Mouse (Mus musculus) bone marrow macrophage, adult 2 months (primary cell): ENCODE results near the gene Fndc10. TPM values are rescaled to one million over a fixed set of nuclear protein-coding genes. Genes with fewer than 3 reads are reported as not detected.
A peak's percentile ranks its signal among the peaks of the same experiment; 100 is the strongest.
"Not testable (repeated sequence)": the region's sequence is repeated elsewhere in the genome, so short reads cannot be mapped to it uniquely, and the experiment has no call there.

ENCODE experiments used
- H3K27ac ChIP-seq: 2 replicates; pipeline ENCODE4 v1.5.1; 2012; ENCODE audit warnings: low read depth, low read length; ENCODE audit not compliant: insufficient read depth
- H3K4me1 ChIP-seq: 2 replicates; pipeline ENCODE4 v1.6.1; 2012; ENCODE audit warnings: low read length; ENCODE audit not compliant: control insufficient read depth, insufficient read depth
- H3K4me3 ChIP-seq: 2 replicates; pipeline ENCODE4 v1.5.1; 2012; ENCODE audit warnings: mild to moderate bottlenecking, low read length, moderate library complexity; ENCODE audit not compliant: insufficient read depth
- CTCF ChIP-seq: IDR thresholded peaks from 2 replicates; pipeline ENCODE4 v1.5.1; 2012; ENCODE audit warnings: low read depth, mild to moderate bottlenecking, low read length, moderate library complexity
- POLR2A ChIP-seq: IDR thresholded peaks from 2 replicates; pipeline ENCODE4 v1.6.1; 2012; ENCODE audit warnings: mild to moderate bottlenecking, low read depth, low read length, borderline replicate concordance
- polyA plus RNA-seq: library from polyadenylated mRNA; stranded (reverse); fragments of >200 nt; gene quantifications from 2 replicates; pipeline ENCODE4 v1.2.4, GENCODE M21; 2012; ENCODE audit not compliant: missing spikeins, insufficient read depth, insufficient read length

Fndc10 gene
- 1.0 and 1.6 TPM in 2 replicates for polyA plus RNA-seq

DNA sequence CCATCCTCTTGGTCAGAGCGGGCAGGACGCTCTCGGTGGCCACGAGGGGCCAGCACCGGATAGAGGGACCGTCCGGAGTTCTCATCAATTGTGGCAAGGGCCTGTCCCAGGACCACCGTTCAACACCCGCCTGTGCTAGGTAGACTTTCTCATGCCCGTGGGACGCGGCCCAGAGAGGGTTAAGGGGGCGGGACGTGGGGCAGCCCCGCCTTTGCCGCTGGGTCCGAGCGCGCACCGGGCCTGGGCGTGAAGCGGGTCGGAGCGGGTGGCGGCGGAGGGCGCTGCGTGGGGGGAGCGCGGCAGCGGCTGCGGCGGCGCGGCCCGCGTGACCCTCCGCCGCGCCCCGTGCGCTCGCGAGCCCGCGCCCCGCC is at the start of gene Fndc10:
Gene Fndc10 (plus strand): TSS at position 232 of the 371 bp plus-strand sequence.
- TF ChIP-seq CTCF (no peak), POLR2A (no peak)
- H3K4me3 ChIP-seq = peak within 1 kb of the TSS; percentile 73
- H3K27ac ChIP-seq = peak within 1 kb of the TSS; percentile 15
- H3K4me1 ChIP-seq = peaks cover 27% of the 10 kb centered on the region

- H3K27ac ChIP-seq, H3K4me1 ChIP-seq, H3K4me3 ChIP-seq: not testable (repeated sequence)
Measured at GRCm38 (mm10) chr4:155645308-155645707, 48.8 kb upstream of the Fndc10 start, which contains the start of gene Gm10563. Gm10563 (minus strand) TSS chr4:155645408.

- H3K4me3 ChIP-seq = no peak overlapping the region
- TF ChIP-seq POLR2A (no peak), CTCF (no peak)
- no peaks in the 10 kb centered on the region for H3K4me1 ChIP-seq
- H3K27ac ChIP-seq = no peak overlapping the region
Measured at GRCm38 (mm10) chr4:155645721-155646120, 48.4 kb upstream of the Fndc10 start.

- Histone ChIP-seq H3K27ac (no peak overlapping the region), H3K4me1 (0 out of 2 replicates have a peak, but pooled peaks cover 3% of the 10 kb centered on the region), H3K4me3 (no peak overlapping the region)
- TF ChIP-seq POLR2A (no peak), CTCF (no peak)
Measured at GRCm38 (mm10) chr4:155649355-155649754, 44.8 kb upstream of the Fndc10 start.

DNA sequence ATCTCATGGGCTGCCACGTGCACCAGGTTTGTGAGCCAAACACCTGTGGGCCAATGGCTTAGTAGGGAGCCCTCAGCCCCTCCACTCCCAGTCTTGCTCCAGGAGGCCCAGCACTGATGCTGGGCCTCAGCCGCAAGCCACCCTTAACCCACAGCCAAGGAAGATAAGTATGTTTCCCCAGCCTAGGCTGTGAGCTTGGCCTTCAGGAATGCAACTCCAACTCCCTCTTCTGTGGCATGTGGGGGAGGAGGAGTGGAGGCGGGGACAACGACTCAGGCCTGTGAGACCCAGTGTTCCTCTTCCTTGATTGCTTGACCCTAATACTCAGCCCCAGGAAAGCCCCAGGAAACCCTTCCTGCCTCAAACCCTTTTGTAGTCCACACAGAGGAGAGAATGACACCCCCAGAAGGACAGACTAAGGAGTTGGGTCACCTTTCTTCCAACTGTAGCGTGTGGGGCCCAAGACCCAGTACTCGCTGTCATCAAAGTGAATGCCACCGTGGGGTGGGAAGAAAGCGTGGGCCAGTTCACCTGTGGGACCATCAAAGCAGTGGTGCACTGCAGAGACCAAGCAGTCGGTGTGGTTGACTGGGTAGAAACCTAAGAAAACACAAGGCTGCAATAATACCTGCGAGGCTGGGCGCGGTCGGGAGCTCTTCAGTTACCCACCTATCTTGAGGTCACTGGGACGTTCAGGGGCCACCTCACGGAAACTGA is 42.4 kb upstream of the Fndc10 start:
- Histone ChIP-seq H3K4me1 (peaks cover 5% of the 10 kb centered on the region; the same call in 1 of the 2 replicates), H3K27ac (no peak overlapping the region), H3K4me3 (no peak overlapping the region)
- TF ChIP-seq CTCF (no peak), POLR2A (no peak)

DNA sequence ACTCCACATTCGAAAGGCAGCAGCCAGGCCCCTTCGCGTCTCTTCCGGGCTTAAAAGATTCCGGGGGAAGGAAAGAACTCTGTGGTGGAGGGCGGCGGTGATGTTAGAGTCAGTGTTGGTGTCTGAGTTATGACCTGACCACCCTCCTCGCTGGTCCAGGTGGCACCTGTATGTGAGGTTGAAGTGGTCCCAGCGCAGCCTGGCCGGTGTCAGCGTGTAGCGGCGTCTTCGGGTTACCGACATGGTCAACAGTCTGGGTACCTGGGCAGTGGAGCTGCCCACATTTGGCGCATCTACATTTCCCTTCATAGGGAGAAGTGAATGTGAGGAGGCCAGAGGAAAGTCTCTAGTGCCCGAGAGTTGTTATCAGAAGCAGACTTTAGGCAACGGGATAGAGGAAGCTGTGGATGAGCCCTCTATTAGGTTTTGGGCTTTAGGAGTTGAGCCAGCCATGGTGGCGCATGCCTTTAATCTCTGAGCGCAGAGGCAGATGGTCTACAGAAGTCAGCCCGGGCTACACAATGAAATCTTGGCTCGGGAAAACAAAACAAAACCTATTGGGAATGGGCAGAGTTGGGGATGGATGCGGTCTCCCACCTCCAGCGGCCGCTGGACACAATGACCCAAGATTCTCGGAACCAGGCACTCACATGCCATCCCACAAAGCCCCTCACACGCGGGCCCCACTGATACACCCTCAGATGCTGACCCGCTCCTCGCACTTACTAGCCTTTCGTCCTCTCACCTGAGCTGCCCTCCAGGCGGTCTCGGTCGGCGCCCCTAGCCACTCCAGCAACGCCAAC is 41.7 kb upstream of the Fndc10 start:
- TF ChIP-seq POLR2A (no peak), CTCF (no peak)
- H3K4me1 ChIP-seq = peaks cover 5% of the 10 kb centered on the region; the same call in 1 of the 2 replicates
- no peak overlapping the region for H3K4me3 ChIP-seq
- H3K27ac ChIP-seq = no peak overlapping the region

DNA sequence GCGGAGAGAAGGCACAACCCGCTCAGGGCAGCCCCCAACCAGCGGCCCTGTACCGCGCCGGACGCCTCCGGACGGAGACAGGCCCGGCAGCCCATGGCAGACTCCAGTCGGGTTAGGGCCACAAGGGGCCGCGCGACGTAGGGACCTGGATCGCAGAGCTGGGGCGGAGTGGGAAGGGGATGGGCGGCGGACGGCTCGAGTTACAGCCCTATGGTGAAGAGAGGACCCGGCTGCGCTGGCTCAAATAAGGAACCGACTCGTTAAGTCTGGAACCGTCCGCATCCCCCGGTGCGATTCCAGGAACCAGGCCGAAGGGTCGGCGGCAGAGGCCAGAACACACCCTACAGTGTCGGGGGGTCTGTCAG is 41.1 kb upstream of the Fndc10 start, which contains the start of gene Mmp23:
Gene Mmp23 (minus strand): TSS at position 299 of the 365 bp plus-strand sequence.
- H3K27ac ChIP-seq = no peak within 1 kb of the TSS
- H3K4me1 ChIP-seq = peaks cover 5% of the 10 kb centered on the region; the same call in 1 of the 2 replicates
- no peak for TF ChIP-seq CTCF
- no peak for TF ChIP-seq POLR2A
- peak within 1 kb of the TSS; percentile 31 for H3K4me3 ChIP-seq

DNA sequence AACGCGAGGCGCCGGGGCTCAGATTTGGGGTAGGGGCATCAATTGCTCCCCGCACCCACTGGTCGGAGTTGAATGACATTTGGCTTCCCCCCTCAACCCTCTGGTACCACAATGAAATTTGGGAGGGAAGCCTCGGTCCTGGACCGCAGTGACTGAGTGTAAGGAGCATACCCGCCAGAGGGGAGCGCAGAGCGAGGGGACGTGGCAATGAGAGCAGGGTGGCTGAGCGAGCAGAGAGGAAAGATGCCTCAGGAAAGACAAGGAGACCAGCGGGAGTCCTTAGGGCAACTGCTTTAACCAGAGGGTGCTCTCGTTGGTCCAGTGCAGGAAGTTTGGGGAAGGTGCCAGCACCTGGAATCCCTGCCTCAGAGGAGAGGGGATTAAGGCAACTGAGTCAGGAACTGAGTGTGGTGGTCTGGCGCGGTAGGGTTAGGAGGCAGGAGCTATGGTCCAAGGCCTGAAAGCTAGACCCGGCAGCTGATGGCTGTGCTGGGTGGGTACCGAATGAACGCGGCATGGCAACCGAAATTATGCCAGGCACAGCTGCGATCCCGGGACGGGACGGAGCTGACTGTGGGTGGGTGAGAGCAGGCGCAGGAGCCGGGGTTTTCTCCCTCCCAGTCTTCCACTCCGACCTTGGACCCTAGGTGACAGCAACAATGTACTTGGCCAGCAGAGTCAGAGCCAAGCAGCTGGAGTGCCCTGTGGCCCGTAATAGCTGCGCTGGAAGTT is 40.5 kb upstream of the Fndc10 start:
- Histone ChIP-seq H3K4me1 (peaks cover 5% of the 10 kb centered on the region; the same call in 1 of the 2 replicates), H3K4me3 (peak overlapping the region; percentile 31), H3K27ac (no peak overlapping the region)
- no peak for TF ChIP-seq POLR2A
- TF ChIP-seq CTCF = no peak

- TF ChIP-seq POLR2A = no peak
- Histone ChIP-seq H3K4me1 (peaks cover 5% of the 10 kb centered on the region; the same call in 1 of the 2 replicates), H3K27ac (no peak overlapping the region), H3K4me3 (peak overlapping the region; percentile 31; the same call in 1 of the 2 replicates)
Measured at GRCm38 (mm10) chr4:155654183-155654455, 40.0 kb upstream of the Fndc10 start.
